Mouse (Mus musculus) v-Abl transformed pro-B cells (cell line): ENCODE measurements around the gene Pgm3.

Experiments used
- in situ Hi-C, 2 experiments: fragments of 400-800 bp; cut with MboI; formaldehyde crosslinking; loops; one replicate each; pipeline ENCODE4 v1.15.1; 2025; ENCODE audit not compliant: unreplicated experiment in 2 of 2

The Pgm3 gene

DNA sequence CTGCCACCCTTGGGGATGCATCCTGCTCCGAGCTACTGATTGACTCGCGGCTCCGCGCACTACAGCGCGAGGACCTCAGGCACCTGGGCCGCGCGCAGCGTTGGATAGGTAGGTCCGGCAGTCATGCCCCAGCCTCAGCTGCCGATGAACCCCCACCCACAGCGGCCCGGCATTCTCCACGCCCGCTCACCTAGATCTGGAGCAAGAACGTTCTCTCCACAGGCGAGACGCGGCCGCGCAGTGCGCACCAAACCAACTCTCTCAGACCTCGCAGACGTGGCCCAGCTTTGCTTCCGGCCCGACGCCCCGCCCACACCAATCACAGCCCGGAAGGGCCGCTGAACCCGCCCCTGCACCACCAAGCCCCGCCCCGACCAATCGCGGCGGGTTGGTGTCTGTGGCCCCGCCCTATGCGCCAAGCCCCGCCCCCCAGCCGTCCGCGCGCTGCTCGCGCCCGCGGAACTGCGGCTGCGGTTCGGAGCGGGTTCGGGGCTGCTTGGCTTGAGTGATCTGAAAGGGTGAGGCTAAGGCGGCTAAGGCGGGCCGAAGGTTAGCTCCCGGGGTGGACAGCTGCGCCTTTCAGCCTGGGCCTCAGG lies at the start of gene Pgm3, which contains the start of gene Rwdd2a:
Gene Pgm3, minus strand, starts transcription at position 303 of the 596 bp plus-strand sequence.
Gene Rwdd2a, plus strand, starts transcription at position 452 of the 596 bp plus-strand sequence.
- in situ Hi-C loops, result loop anchor here (5.0 kb wide), 2 partner anchors 104 to 794 kb away; partner anchors contain the start of gene Dop1a (in 2 of the 2)

DNA sequence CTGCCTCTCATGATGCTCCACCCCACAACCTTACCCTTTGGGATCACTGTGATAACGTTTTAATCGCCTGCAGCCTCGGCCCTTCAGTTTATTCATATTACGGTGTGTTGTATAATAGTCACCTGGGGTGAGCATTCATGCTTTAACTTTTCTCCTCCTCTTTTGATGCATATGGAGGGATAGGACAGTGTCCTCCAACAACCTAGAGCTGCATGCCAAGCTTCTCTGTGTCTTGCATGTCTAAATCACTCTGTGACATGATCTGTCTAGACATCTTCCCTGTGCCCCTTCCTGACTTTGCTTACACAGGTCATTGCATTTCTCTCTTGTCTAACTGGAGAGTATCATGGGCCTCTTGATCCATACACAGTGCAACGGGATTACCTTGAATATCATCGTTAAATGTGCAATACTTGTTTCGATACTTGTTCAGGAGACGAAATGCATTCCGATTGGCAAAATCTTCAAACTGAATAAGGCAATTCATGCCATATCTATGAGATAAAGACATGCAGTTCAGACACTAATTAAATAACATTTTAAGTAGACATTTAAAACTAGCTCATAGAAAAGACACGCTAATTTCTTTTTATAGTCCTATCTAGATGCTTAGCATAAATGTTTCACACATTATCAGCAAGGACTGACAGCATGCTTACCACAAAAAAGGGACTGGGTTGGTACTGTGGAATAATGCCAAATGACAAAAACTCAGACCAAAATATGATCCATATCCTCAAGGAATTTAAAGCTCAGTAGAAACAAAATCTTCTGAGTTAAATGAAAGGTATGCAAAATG lies 47.9 kb upstream of the Pgm3 start:
- in situ Hi-C loops, result no loop called here

DNA sequence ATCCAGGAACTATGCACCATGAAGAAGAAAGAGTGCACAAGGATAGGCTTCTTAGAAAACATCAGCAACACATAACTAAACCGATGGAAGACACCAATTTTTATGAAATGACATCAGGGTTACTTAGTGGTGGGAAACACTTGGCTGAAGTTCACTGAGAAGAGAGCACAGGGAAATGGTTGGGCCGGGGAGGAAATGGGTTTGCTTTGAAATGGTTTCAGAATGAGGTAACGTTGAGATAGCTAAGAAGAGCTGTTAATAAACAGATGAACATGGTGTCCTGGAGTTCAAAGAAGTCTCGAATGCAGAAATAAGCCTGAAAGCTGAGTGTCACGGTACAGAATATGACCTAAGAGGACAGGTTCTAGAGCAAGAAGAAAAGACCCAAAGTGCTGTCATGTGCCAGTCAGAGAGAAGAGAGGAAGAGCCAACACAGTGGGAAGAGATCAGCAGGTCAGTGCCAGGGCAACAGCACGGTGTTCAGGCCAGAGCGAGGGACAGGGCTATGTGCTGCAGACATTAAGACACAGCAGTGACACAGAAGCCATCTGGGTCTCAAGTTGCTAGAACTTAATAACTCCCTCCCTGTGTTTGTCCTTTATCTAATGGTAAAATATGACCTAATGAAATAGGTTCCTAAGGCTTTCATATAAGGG lies 46.3 kb upstream of the Pgm3 start:
- in situ Hi-C loops, result no loop called here

DNA sequence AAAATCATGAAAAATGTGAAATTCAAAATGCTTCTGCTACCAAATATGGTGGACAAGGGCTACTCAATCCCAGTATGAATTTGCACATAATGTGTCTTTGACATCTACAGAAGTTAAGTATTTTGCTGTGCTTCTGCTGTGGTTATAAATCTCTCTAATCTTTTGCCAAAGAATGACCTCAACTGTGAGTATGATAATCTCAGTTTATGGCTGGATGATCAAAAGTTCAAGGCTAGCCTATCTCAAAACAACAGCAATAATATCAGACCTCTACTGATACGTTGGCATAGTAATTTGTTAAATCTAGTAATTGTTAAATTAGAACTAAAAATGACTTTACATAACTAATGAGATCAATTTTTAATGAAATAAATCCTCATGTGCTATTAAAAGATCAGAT lies 44.1 kb upstream of the Pgm3 start:
- in situ Hi-C loops, result no loop called here

DNA sequence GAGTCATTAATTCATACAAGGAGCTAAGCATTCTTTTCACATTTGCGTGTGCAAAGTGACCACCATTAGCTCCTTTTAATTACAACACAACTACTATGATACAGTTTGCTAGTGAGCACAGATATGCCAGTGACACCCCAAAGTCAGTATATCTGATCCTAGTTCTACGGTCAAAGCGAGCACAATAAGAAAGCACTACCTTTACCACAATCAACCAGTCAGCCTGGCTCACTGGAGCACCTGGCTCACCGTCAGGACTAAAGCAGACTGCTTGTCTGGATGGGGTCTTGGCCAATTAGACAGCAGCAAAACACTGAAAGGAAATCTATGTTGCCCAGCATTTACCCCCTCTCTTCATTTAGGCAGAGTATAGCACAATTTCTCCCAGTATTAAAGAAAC lies 40.4 kb upstream of the Pgm3 start:
- in situ Hi-C loops, result no loop called here

DNA sequence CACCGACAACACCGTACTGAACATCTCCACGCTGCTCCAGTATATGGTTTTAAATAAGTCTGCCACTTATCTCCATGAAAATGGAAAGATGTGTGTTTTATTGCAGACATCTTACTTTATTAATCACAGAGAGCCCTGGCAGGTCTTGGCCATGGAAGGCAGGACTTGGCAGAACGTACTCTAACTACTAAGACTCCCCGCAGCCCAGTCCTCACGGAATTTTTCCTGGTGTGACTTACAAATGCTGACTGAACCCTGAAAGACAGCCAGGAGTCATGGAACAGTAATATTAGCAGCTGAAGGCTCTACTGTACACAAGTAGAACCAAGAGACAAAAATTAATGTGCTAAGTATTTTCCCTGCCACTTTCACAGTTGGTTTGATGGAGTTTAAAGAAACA lies 34.1 kb upstream of the Pgm3 start:
- in situ Hi-C loops, result no loop called here

DNA sequence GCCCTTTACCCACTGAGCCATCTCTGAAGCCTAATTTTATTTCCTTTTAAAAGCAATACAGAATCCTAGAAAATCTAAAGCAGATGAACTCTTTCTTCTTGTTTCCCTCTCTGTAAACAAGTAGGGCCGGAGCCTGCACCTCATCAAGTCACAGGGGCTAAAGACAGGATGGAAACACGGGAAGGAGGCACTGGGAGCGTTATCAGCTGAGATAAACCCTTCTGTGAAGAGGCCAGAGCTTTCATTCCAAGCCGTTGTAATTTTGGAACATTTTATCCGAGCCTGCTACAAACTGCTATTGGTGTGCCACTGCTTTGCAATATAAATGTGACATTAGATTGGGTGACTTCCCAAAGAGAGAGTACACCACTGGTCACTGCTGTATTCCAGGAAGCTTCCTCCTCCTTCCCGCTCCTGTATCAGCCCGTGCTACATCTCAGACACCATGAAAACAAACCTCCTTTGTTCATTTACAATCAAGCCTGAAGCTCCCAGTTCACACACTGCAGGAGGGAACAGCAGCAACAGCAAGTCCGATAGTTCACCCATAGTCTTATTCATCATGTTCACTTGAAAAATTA lies 28.2 kb upstream of the Pgm3 start:
- in situ Hi-C loops, result loop anchor here (10.0 to 25.0 kb wide), 2 partner anchors 425 to 1637 kb away; partner anchors contain the start of gene Cyb5r4 (in 2 of the 2)

DNA sequence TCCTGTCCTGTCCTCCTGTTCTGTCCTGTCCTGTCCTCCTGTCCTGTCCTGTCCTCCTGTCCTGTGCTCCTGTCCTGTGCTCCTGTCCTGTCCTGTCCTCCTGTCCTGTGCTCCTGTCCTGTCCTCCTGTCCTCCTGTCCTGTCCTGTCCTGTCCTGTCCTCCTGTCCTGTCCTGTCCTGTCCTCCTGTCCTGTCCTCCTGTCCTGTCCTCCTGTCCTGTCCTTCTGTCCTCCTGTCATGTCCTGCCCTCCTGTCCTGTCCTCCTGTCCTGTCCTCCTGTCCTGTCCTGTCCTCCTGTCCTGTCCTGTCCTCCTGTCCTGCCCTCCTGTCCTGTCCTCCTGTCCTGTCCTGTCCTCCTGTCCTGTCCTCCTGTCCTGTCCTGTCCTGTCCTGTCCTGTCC lies 25.3 kb upstream of the Pgm3 start:
- in situ Hi-C loops, result loop anchor here (10.0 to 25.0 kb wide), 2 partner anchors 428 to 1640 kb away; partner anchors contain the start of gene Cyb5r4 (in 2 of the 2)

DNA sequence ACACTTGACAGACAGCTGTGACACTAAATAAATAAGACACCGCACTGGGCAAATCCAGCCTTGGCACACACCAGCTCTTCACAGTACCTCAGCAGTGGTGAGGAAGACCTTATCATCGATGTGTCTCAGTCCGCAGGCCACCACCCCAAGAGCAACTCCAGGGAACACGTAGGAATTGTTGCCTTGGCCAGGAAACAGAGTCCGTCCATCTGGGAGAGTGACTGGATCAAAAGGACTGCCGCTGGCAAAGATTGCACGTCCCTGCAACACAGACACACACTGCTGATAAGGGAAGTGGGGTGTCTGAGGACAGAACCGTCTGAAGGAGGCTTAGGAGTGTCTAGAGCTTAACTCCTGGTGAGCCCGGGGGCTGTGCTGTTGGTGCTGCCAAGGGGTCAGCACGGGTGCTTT lies 22.7 kb upstream of the Pgm3 start:
- in situ Hi-C loops, result loop anchor here (5.0 to 25.0 kb wide), 5 partner anchors 153 to 1643 kb away; partner anchors contain the start of gene Cyb5r4 (in 2 of the 2)

DNA sequence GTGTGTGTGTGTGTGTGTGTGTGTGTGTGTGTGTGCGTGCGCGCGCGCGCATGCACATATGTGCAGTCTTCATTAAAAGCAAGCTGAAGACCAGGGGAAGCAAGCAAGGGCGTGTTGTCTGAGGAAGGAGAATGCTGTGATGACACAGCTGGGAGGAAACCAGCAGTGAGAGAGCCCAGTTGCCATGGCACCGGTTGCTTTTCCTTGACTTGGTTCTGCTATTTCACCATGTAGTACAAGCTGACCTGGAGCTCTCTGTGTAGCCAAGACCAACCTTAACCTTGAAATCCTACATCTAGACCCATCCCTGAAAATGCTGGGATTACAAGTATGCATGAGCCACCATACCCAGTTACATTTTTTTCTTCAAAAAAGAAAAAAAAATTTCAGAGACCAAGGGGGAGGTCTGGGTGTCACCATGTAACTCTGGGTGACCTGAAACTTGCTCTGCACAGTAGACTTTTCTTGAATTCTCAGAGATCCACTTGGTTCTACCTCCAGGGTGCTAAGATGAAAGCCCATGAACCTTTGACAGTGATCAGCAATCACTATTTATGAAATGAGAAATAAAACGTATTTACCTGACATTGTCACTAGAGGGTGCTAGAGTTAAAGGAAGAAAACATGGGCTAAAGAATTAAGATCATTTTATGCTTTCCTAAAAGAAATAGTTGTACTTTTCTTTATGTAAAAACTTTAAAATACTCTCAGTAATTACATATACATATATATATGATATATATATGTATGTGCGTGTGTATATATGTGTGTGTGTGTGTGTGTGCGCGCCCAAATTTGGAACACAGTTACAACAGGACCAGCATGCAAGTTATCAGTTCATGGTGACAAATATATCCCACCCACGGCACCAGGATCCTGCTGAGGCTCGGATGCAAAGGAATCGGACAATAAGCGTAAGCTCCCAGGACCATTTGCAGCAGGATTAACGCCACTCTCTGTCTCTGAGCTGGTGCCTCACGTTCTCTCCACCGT lies 21.3 kb upstream of the Pgm3 start:
- in situ Hi-C loops, result loop anchor here (5.0 to 25.0 kb wide), 5 partner anchors 154 to 1644 kb away; partner anchors contain the start of gene Cyb5r4 (in 2 of the 2)

DNA sequence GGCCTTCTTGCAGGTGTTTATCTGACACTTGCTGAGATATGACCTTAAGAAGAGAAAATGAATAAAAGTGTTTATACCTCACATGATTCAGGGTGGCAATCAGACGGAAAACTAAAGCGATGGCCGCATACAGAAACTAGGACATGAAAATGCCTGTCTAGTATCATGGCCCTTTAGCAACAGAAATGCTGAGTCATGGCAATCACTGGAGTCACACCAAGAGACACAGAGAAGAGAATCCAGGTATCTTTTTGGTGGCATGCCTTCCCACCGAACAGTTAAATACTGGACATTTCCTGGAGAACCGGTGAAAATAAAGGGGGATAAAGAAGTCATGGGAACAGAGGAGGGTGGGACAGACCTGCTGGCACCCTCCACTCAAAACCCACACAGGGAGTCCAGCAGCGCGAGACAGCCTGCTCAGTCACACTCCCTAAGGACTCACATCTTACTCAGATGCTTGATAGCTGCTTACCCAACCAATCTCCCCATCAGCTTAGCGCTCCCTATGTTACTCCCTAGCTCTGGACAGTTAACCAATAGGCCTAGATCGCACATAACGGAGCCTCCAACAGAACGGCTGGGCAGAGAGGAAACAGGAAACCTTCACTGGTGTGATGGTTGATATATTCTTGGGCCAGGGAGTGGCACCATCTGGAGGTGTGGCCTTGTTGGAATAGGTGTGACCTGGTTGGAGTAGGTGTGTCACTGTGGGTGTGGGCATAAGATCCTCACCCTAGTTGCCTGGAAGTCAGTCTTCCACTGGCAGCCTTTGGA lies 15.6 kb upstream of the Pgm3 start:
- in situ Hi-C loops, result loop anchor here (5.0 to 25.0 kb wide), 3 partner anchors 670 to 1650 kb away; partner anchors contain the start of gene Cep162 (in 1 of the 2)

DNA sequence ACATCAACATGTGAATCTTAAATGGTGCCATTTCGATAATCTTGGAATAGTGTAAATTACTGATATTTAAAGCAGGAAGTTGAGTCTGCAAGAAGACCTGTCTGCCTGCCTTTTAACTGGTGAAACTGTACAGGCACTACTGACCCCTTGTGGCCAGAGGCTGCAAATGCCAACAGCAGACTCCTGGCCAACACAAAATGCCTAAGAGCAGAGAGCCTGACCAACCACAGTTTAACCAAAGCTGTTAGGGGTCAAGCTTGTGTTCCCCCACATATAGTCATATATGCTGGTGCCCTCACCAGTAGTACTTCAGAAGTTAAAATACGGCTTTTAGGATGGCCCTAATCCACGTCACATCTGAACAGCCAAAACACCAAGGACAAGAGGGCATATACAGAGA lies 12.1 kb upstream of the Pgm3 start:
- in situ Hi-C loops, result loop anchor here (10.0 to 25.0 kb wide), 2 partner anchors 1641 to 1654 kb away; no protein-coding TSS in a partner anchor

DNA sequence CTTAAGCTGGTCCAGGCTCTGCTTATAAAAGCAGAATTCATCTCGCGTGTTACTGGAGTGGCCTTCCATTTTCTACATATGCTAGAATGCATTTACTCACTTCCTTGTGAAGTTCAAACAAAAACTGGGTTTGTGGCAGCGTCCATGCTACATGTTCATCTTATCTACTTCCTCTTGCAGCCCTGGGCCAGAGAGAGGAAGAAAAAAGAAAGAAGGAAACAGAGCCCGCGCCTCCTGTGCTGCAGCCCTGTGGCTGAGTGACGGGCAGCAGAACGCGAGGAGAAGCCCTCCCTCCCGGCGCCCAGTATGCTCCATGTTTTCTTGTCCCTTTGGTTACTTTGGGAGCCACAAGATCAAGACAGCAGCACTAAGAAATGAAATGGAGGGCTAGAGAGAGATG lies 8.0 kb upstream of the Pgm3 start:
- in situ Hi-C loops, result loop anchor here (5.0 to 25.0 kb wide), 3 partner anchors 802 to 1658 kb away; no protein-coding TSS in a partner anchor

DNA sequence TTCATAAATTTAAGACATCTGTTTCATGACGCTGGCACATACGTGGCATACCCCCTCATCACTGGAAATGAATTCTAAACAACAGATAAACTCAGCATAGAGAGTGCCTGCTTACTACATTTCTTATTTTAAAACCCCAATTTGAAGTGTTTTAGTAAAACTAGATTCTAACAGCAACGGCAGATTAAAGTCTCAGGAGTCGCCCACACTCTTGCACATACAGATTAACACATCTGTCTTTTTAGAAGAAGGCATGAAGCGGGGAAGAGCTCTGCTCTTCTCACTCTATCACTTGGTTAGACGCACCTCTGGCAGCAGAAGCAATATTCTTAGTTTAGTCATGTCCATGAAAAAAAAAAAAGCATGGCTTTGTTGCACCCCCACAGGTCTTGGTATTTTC lies 3.5 kb upstream of the Pgm3 start:
- in situ Hi-C loops, result loop anchor here in 1 of 2 experiments (5.0 to 25.0 kb wide), 2 partner anchors 798 to 1662 kb away; no protein-coding TSS in a partner anchor

DNA sequence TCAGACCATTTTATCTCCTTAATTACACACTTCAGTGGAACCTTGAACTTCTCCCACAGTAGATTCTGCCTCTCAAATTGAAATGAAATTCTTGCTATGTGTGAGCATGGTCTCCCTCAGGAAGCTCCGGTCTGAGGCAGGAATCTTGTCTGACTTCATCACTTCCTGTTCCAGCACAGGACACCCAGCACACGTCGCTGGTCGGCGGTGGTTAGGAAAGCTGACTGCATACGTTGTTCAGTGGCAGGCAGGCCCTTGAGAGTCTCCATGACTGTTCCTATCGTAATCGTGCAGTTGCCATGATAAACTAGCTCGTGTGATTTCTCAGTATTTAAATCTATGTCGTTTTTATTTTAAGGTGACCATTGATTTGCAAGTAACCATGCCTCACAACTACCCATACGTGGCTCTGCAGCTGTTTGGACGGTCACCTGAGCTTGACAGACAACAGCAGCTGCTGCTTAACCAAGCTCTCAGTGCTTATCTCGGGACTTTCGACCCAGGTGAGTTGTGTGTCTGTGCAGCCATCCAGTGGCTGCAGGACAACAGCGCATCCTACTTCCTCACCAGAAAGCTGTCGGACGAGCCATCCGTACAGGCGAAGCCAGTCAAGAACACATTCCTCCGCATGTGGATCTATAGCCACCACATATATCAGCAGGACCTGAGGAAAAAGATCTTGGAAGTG lies 2.1 kb upstream of the Pgm3 start:
- in situ Hi-C loops, result loop anchor here (5.0 kb wide), 2 partner anchors 106 to 796 kb away; partner anchors contain the start of gene Dop1a (in 2 of the 2)

DNA sequence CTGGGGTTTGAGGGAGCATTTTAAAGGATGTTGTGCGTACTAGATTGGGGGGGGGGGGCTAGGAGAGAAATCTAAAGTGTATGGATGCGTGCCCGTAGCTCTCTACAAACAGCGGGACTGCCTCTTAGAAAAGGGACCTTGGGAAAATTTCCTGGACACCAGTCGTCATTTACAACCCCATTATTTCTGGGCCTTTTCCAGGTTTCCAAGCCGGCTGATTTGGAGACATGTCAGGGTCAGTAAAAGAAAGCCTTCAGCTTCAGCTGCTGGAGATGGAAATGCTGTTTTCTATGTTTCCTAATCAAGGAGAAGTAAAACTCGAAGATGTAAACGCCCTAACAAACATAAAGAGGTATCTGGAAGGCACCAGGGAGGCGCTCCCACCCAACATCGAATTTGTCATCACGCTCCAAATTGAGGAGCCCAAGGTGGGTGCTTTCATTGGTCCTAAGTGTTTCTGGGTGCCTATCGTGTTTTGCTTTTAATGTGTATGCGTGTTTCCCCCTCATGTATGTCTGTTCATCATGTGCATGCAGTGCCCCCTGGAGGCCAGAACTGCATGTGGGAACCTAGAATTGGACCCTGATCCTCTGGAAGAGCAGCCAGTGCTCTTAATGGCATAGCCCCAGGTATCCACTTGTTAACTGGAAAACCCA lies 1.1 kb upstream of the Pgm3 start:
- in situ Hi-C loops, result loop anchor here (5.0 kb wide), 2 partner anchors 105 to 795 kb away; partner anchors contain the start of gene Dop1a (in 2 of the 2)

DNA sequence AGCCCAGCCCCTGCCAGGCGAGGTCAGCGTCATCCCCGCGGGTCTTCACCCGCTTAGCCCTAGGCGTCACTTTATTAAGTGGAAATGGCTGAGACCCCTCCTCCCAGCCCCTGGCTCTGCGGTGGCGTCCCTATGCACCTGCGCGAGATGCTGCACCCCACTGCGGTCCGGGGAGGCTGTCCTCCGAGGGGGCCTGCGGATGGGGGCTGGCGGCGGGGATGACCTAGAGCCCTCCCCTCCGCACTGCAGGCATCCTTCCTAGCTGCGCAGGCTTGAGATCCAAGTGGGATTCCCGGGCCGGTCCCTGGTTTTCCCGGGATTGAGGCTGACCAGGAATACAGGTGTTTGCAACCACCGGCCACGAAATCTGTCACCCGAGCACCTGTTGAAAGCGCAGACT lies 554 bp upstream of the Pgm3 start:
- in situ Hi-C loops, result loop anchor here (5.0 kb wide), 2 partner anchors 105 to 795 kb away; partner anchors contain the start of gene Dop1a (in 2 of the 2)
